In the genomic region with DNA sequence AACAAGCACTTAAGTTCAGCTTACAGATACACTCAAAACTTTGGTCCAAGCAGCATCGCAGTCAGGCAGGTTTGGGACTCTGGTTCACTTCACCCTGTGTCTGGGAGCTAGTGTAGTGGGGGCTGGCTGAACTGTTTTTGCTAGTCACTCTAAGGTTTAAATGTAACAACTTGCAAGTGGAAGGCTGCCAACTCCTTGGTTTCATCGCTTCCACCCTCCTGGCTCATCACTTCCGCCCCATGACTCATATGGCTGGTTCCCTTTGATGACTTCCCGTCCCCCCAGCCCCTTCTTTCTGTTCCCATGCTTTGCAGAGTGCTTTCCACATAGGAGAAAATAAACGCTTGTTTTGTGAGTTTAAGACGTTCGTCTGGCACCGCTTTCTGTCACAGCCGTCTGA, we compare ENCODE assay signal across 11 mouse cellular contexts.
DNase-seq lines count a peak whose midpoint lies in the region; ATAC-seq and TF ChIP-seq lines count a peak whose summit lies in the region.
"Had no signal": no experiment of that assay in that cellular context is flagged by ENCODE, and none has a peak within 500 bp of the region (broad histone marks: within the 10 kb centered on the region; RNA-seq: fewer than 3 reads in every experiment).

No protein-coding gene starts in this region.

- no peaks in the 10 kb centered on the region for H3K36me3 ChIP-seq in liver, adult 2 months (ENCODE audit: control insufficient read depth, insufficient read depth, low read length)
- H3K36me3 ChIP-seq in liver, embryonic 12.5 days, result no peaks in the 10 kb centered on the region
- no peaks in the 10 kb centered on the region for H3K36me3 ChIP-seq in heart, embryonic 13.5 days
- H3K36me3 ChIP-seq: heart, embryonic 15.5 days; stomach, embryonic 15.5 days had no signal

- H3K27me3 ChIP-seq in liver, adult 2 months (ENCODE audit: control insufficient read depth, insufficient read depth, low read length), result no peaks in the 10 kb centered on the region
- H3K27me3 ChIP-seq in liver, embryonic 12.5 days (replicated peaks), result no peaks in the 10 kb centered on the region
- H3K27me3 ChIP-seq in heart, embryonic 13.5 days (replicated peaks), result no peaks in the 10 kb centered on the region
- H3K27me3 ChIP-seq: heart, embryonic 15.5 days; megakaryocyte, embryonic 14.5 days; stomach, embryonic 15.5 days had no signal

- no peaks in the 10 kb centered on the region for H3K9me3 ChIP-seq in liver, embryonic 12.5 days (replicated peaks)
- H3K9me3 ChIP-seq in heart, embryonic 13.5 days, result no peaks in the 10 kb centered on the region
- H3K9me3 ChIP-seq: heart, embryonic 15.5 days; megakaryocyte, embryonic 14.5 days; stomach, embryonic 15.5 days had no signal

- DNase-seq in adrenal gland, postnatal 14 days, result peak; percentile 3
- no peak for DNase-seq in adrenal gland, postnatal 36 days
- DNase-seq in liver, adult 2 months (ENCODE audit: extremely low read depth, low read depth, low spot score), result peak; percentile 11
- DNase-seq in monocyte, adult 2 months (ENCODE audit: low read depth in 1 of 2, low spot score in 2 of 2), result peak; percentile 29 to 30
- DNase-seq in c-Kit-positive CD71-positive TER-119-positive erythroid progenitor cells, embryonic 14.5 days (ENCODE audit: low spot score), result no peak
- no peak for DNase-seq in spleen, adult 12 weeks (ENCODE audit: low spot score)

- no peak overlapping the region for H3K4me2 ChIP-seq in liver, embryonic 12.5 days
- peak overlapping the region; percentile 29 for H3K4me2 ChIP-seq in heart, embryonic 13.5 days
- H3K4me2 ChIP-seq: heart, embryonic 15.5 days; stomach, embryonic 15.5 days had no signal

- WGBS in liver, adult 2 months, result 63% methylated on average over 9 of the region's 9 CpGs
- WGBS in liver, embryonic 12.5 days (ENCODE audit: insufficient replicate concordance), result 62% methylated on average over 9 of the region's 9 CpGs
- WGBS in heart, embryonic 13.5 days, result 50% methylated on average over 9 of the region's 9 CpGs

- no peaks in the 10 kb centered on the region for H3K4me1 ChIP-seq in liver, adult 2 months (ENCODE audit: control insufficient read depth, insufficient read depth, low read length)
- H3K4me1 ChIP-seq in liver, embryonic 12.5 days, result no peaks in the 10 kb centered on the region
- H3K4me1 ChIP-seq in heart, embryonic 13.5 days, result no peaks in the 10 kb centered on the region
- H3K4me1 ChIP-seq: heart, embryonic 15.5 days; megakaryocyte, embryonic 14.5 days; stomach, embryonic 15.5 days had no signal

- no peak overlapping the region for H3K27ac ChIP-seq in liver, adult 2 months (replicated peaks; ENCODE audit: insufficient read depth, low read depth, low read length)
- H3K27ac ChIP-seq in liver, embryonic 12.5 days, result no peak overlapping the region
- 0 out of 2 replicates have a peak overlapping the region, but pooled peaks have one; percentile 12 for H3K27ac ChIP-seq in heart, embryonic 13.5 days (replicated peaks)
- H3K27ac ChIP-seq: heart, embryonic 15.5 days; stomach, embryonic 15.5 days had no signal

- ATAC-seq in liver, embryonic 12.5 days, result no peak
- ATAC-seq in heart, embryonic 13.5 days (ENCODE audit: extremely low read depth, insufficient number of reproducible peaks, low FRiP score, low TSS enrichment), result no peak

- no peak for TF ChIP-seq CTCF in liver, adult 2 months (IDR thresholded peaks at IDR 0.05; ENCODE audit: low read depth, low read length)

- no peak overlapping the region for H3K9ac ChIP-seq in liver, adult 2 months (ENCODE audit: low read depth, low read length)
- H3K9ac ChIP-seq in liver, embryonic 12.5 days, result no peak overlapping the region
- H3K9ac ChIP-seq in heart, embryonic 13.5 days, result no peak overlapping the region
- H3K9ac ChIP-seq: heart, embryonic 15.5 days; stomach, embryonic 15.5 days had no signal

- H3K4me3 ChIP-seq in liver, adult 2 months (ENCODE audit: insufficient read depth, low read depth, low read length), result no peak overlapping the region
- no peak overlapping the region for H3K4me3 ChIP-seq in liver, embryonic 12.5 days
- no peak overlapping the region for H3K4me3 ChIP-seq in heart, embryonic 13.5 days
- H3K4me3 ChIP-seq: heart, embryonic 15.5 days; megakaryocyte, embryonic 14.5 days; stomach, embryonic 15.5 days had no signal

- no peak for TF ChIP-seq POLR2A in liver, adult 2 months (IDR thresholded peaks at IDR 0.05; ENCODE audit: extremely low read depth, insufficient read depth, low read length)

- no peaks in the 10 kb centered on the region for H3K79me2 ChIP-seq in liver, adult 2 months (ENCODE audit: control insufficient read depth, insufficient read depth, low read length)

Comparison
In these comparisons a context has a peak if more than half of its experiments do, and no peak if none do; other contexts are left out.
1. DNase-seq: peak in adrenal gland, postnatal 14 days (single experiment), liver, adult 2 months (single experiment) and monocyte, adult 2 months (2 of 2); none in adrenal gland, postnatal 36 days (0 of 2), c-Kit-positive CD71-positive TER-119-positive erythroid progenitor cells, embryonic 14.5 days (single experiment) and spleen, adult 12 weeks (single experiment).